Mouse (Mus musculus) liver, embryonic 11.5 days (tissue): Measurements from ENCODE around the gene Vps35l. TPM values are rescaled to one million over a fixed set of nuclear protein-coding genes. Genes with fewer than 3 reads are reported as not detected.

Experiments used
- ATAC-seq: fragments of 200-750 bp; cut with Nextera tagmentation; replicated peaks from 2 replicates; pipeline ENCODE4 v1.8.0; 2017; ENCODE audit warnings: moderate number of reproducible peaks, mild to moderate bottlenecking, moderate TSS enrichment, moderate library complexity; ENCODE audit not compliant: low FRiP score
- DNase-seq: peaks from one replicate; pipeline ENCODE4 v3.0.0-alpha.2; 2017; ENCODE audit warnings: low spot score
- H3K27ac ChIP-seq: fragments of 300-500 bp; sonication (generic); 2 replicates; pipeline ENCODE4 v1.5.1; 2014; ENCODE audit warnings: mild to moderate bottlenecking, low read depth, low read length, control low read depth
- H3K27me3 ChIP-seq: fragments of 300-500 bp; sonication (generic); replicated peaks from 2 replicates; pipeline ENCODE4 v1.6.1; 2014; ENCODE audit warnings: low read length, mixed read lengths; ENCODE audit not compliant: control insufficient read depth, insufficient read depth
- H3K36me3 ChIP-seq: fragments of 300-500 bp; sonication (generic); 2 replicates; pipeline ENCODE4 v1.6.1; 2014; ENCODE audit warnings: mild to moderate bottlenecking, low read length, moderate library complexity, mixed read lengths; ENCODE audit not compliant: control insufficient read depth, insufficient read depth
- H3K4me1 ChIP-seq: fragments of 300-500 bp; sonication (generic); replicated peaks from 2 replicates; pipeline ENCODE4 v1.6.1; 2014; ENCODE audit warnings: low read length, mixed read lengths; ENCODE audit not compliant: control insufficient read depth, insufficient read depth
- H3K4me2 ChIP-seq: fragments of 300-500 bp; sonication (generic); 2 replicates; pipeline ENCODE4 v1.6.1; 2014; ENCODE audit warnings: mild to moderate bottlenecking, control low read depth, moderate library complexity
- H3K4me3 ChIP-seq: fragments of 300-500 bp; sonication (generic); 2 replicates; pipeline ENCODE4 v1.5.1; 2014; ENCODE audit warnings: low read depth, low read length, control low read depth
- H3K9ac ChIP-seq: fragments of 300-500 bp; sonication (generic); 2 replicates; pipeline ENCODE4 v1.6.1; 2014; ENCODE audit warnings: low read depth, low read length, control low read depth
- H3K9me3 ChIP-seq: fragments of 300-500 bp; sonication (generic); 2 replicates; pipeline ENCODE4 v1.6.1; 2016; ENCODE audit warnings: low read length, inconsistent platforms, mixed read lengths; ENCODE audit not compliant: control insufficient read depth
- WGBS: fragments of 180-500 bp; shearing (Covaris S2); extraction: QIAGEN DNeasy Blood & Tissue Kit; methylation state at CpG from one replicate; pipeline ENCODE4 v1.1.7; 2014; 5-methylcytosine and 5-hydroxymethylcytosine counted together
- polyA plus RNA-seq: library from polyadenylated mRNA; unstranded; fragments of >200 nt; fragmentation: Nextera tagmentation; extraction: Ambion mirVana; gene quantifications from 2 replicates; pipeline ENCODE4 v1.2.1, GENCODE M21; 2014

Vps35l gene
- polyA plus RNA-seq, 1 experiment from 2014 or later: 56.6 TPM

GRCm38 (mm10) chr7:118776491-118776890 lies 36.5 kb downstream of the Vps35l start:
- no peak for DNase-seq
- Histone ChIP-seq H3K27me3 (no peaks in the 10 kb centered on the region), H3K4me2 (no peak overlapping the region), H3K36me3 (peaks cover 2% of the 10 kb centered on the region), H3K9me3 (no peaks in the 10 kb centered on the region), H3K4me3 (no peak overlapping the region), H3K4me1 (0 out of 2 replicates have a peak, but pooled peaks cover 3% of the 10 kb centered on the region), H3K9ac (no peak overlapping the region), H3K27ac (no peak overlapping the region)
- no peak for ATAC-seq
- WGBS: 88% methylated on average over 9 of the region's 9 CpGs

- DNase-seq: no peak
- Histone ChIP-seq H3K9ac (no peak overlapping the region), H3K27ac (no peak overlapping the region), H3K27me3 (no peaks in the 10 kb centered on the region), H3K36me3 (peaks cover 2% of the 10 kb centered on the region), H3K4me3 (no peak overlapping the region), H3K4me1 (0 out of 2 replicates have a peak, but pooled peaks cover 3% of the 10 kb centered on the region), H3K9me3 (no peaks in the 10 kb centered on the region), H3K4me2 (no peak overlapping the region)
- 72% methylated on average over 10 of the region's 10 CpGs for WGBS
- ATAC-seq: peak; percentile 29; the same call in 1 of the 2 replicates
These were observed 37.8 kb downstream of the Vps35l start for GRCm38 (mm10) chr7:118777598-118778394.

DNA sequence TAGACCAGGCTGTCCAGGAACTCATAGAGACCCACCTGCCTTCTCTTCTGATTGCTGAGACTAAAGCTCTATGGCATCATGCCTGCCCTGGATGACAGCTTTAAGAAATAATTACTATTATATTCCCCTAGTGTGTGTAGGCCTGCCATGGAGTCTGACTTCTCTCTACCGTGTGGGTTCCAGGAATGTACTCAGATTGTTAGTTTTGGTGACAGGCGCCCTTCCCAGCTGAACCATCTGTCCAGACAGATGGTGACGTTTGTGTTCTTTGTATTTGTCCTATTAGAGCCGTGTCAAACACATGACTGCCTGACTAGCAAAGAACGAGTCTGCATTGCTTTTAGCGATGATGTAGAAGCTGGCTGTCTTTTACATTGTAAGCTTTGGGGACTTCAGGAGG lies 38.5 kb downstream of the Vps35l start:
- 88% methylated on average over 6 of the region's 6 CpGs for WGBS
- H3K4me2 ChIP-seq: no peak overlapping the region
- peaks cover 2% of the 10 kb centered on the region for H3K36me3 ChIP-seq
- no peaks in the 10 kb centered on the region for H3K9me3 ChIP-seq
- no peak overlapping the region for H3K9ac ChIP-seq
- ATAC-seq (no peak), DNase-seq (no peak)
- no peak overlapping the region for H3K4me3 ChIP-seq
- no peak overlapping the region for H3K27ac ChIP-seq
- no peaks in the 10 kb centered on the region for H3K27me3 ChIP-seq
- H3K4me1 ChIP-seq: 0 out of 2 replicates have a peak, but pooled peaks cover 3% of the 10 kb centered on the region

GRCm38 (mm10) chr7:118783305-118784001 lies 43.4 kb downstream of the Vps35l start:
- Histone ChIP-seq H3K27me3 (no peaks in the 10 kb centered on the region), H3K27ac (no peak overlapping the region), H3K9me3 (no peaks in the 10 kb centered on the region), H3K36me3 (peaks cover 2% of the 10 kb centered on the region; the same call in 1 of the 2 replicates), H3K4me1 (no peaks in the 10 kb centered on the region), H3K4me3 (no peak overlapping the region), H3K4me2 (no peak overlapping the region), H3K9ac (no peak overlapping the region)
- ATAC-seq: no peak
- DNase-seq: no peak
- 88% methylated on average over 11 of the region's 11 CpGs for WGBS

DNA sequence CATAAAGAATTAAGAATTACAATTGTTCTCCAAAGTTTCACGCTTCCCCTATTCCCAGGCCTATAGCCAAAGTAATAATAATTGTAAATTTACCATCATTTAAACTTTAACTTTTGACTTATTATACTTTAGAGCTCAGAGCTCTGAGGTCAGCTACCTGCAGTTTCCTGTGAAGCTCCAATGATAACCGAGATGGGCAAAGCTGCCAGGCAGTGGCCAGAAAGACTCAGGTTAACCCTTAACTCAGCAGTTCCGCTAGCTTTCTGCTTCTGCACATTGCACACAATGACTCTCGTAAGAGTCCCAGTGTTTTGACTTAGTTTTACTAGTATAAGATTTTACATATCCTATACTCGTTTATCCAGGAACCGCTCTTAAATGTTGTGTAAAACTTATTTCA lies 46.1 kb downstream of the Vps35l start:
- Histone ChIP-seq H3K9me3 (no peaks in the 10 kb centered on the region), H3K4me1 (no peaks in the 10 kb centered on the region), H3K4me2 (no peak overlapping the region), H3K4me3 (no peak overlapping the region), H3K27me3 (no peaks in the 10 kb centered on the region), H3K9ac (no peak overlapping the region), H3K36me3 (no peaks in the 10 kb centered on the region), H3K27ac (no peak overlapping the region)
- ATAC-seq: no peak
- WGBS: 83% methylated on average over 6 of the region's 6 CpGs
- DNase-seq: no peak

GRCm38 (mm10) chr7:118787326-118787725 lies 47.3 kb downstream of the Vps35l start:
- no peak overlapping the region for H3K27ac ChIP-seq
- ATAC-seq (no peak), DNase-seq (no peak)
- no peak overlapping the region for H3K4me3 ChIP-seq
- H3K4me1 ChIP-seq: no peaks in the 10 kb centered on the region
- WGBS: 92% methylated on average over 5 of the region's 5 CpGs
- no peak overlapping the region for H3K4me2 ChIP-seq
- peaks cover 4% of the 10 kb centered on the region; the same call in 1 of the 2 replicates for H3K36me3 ChIP-seq
- H3K27me3 ChIP-seq: no peaks in the 10 kb centered on the region
- no peaks in the 10 kb centered on the region for H3K9me3 ChIP-seq
- no peak overlapping the region for H3K9ac ChIP-seq

DNA sequence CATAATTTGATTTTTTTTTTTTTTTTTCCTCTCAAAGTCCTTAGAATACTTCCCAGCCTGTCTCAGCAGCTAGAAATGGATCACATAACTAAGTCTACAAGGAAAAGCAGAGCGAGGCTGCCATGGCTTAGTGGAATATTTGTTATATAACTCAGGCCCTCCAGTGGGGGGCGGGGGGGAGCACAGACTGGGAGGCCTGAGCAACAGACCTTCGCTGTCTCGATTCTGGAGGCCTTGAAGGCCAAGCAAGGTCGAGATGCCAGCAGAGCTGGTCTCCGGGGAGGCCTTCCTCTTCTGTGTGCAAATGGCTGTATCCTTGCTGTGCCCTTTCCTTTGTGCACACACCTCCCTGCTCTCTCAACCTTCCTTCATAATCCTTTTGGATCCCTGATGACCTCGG lies 48.5 kb downstream of the Vps35l start:
- ATAC-seq: no peak
- Histone ChIP-seq H3K36me3 (peaks cover 8% of the 10 kb centered on the region; the same call in 1 of the 2 replicates), H3K4me2 (no peak overlapping the region), H3K4me1 (no peaks in the 10 kb centered on the region), H3K27me3 (no peaks in the 10 kb centered on the region), H3K4me3 (no peak overlapping the region), H3K9me3 (no peaks in the 10 kb centered on the region), H3K27ac (no peak overlapping the region), H3K9ac (no peak overlapping the region)
- 73% methylated on average over 7 of the region's 7 CpGs for WGBS
- no peak for DNase-seq

- DNase-seq: no peak
- Histone ChIP-seq H3K36me3 (peaks cover 12% of the 10 kb centered on the region), H3K9me3 (no peaks in the 10 kb centered on the region), H3K27me3 (no peaks in the 10 kb centered on the region), H3K4me1 (no peaks in the 10 kb centered on the region), H3K4me2 (no peak overlapping the region), H3K27ac (no peak overlapping the region), H3K4me3 (no peak overlapping the region), H3K9ac (no peak overlapping the region)
- 71% methylated on average over 5 of the region's 5 CpGs for WGBS
- no peak for ATAC-seq
These were observed 50.3 kb downstream of the Vps35l start for GRCm38 (mm10) chr7:118790292-118790691.
